Mouse (Mus musculus) layer of hippocampus, postnatal 36 days (tissue): ENCODE data around the gene Gipc2. TPM values are rescaled to one million over a fixed set of nuclear protein-coding genes. Genes with fewer than 3 reads are reported as not detected.

Source experiments
- DNase-seq, 2 experiments: peaks; one replicate each; pipeline ENCODE4 v3.0.0; 2022
- total RNA-seq, 2 experiments: library from RNA; stranded (reverse); gene quantifications; 2 replicates each; pipeline ENCODE4 v1.2.3; 2021

The Gipc2 gene
- total RNA-seq, 2 experiments from 2014 or later: 1.2 to 1.8 TPM

DNA sequence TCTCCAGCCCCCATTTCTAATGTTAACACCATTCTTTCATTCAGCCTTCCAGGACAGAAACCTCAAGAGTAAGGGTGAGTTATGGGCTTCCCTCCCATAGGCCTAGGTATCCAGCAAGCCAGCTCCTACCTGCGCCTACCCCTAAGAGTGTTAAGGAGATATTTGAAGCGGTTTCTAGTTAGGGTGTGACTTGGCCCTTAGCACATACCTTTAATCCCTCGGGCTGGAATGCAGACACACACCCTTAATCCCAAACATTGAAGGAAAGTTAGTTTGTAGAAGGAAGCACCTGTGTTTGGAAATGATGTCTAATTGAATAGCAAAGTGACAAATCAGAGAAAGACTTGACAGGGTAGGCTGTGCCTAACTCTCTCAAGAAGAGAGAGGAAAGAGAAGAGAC is 49.9 kb downstream of the Gipc2 start:
- no peak for DNase-seq

DNA sequence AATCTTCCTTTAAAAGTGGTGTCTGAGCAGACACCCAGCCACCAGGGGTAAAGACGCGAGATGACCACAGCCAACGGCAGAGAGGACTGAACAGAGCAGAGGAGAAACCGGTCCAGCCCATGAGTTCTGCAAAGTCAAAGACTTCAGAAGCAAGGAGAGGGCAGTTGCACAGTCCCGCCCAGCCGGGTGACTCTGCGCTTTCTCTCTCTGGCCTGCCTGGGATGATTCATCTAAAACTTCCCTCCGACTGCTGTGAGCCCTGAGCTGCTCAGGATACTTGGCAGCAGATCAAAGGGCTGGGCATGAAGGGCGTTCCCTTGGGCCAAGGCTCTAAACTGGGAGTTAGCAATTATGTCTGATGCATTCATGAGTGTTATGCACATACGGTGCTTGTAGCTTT is 51.2 kb downstream of the Gipc2 start:
- no peak for DNase-seq

DNA sequence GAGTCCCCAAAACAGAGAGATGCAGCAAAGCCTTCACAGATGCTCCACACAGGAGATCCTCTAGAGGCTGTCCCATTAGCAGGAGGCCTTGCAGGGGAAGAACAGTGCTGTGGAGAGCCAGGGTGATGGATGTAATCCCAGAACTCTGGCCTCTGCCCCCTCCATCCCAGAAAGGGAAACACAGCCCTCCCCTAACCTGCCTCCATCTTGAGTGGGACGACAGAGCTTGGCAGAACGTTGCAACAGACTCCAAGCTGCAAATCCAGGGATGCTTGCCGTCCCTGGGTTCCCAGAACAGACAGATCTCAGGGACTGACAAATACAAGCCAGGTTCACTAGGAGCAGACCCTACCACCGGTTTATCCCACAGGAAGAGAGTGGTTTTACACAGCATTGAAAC is 51.8 kb downstream of the Gipc2 start:
- DNase-seq: no peak

DNA sequence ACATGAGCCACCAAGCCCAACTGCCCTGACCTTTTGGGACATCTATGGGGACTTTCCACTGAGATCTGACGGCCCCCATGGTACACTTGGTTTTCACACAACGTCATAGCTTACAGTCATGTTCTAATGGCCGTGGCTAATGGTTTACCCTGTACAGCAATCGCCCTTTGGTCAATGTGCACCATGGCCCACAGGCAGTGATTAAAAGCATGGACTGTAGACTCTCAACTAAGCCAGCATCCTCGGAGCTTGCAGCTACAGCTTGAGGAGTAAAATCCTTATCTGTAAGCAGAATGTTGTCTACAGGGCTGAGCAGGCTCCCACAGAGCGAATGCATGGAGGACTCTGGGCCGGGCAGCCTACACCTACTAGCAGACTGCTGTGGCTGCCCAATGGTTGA is 52.5 kb downstream of the Gipc2 start:
- no peak for DNase-seq

DNA sequence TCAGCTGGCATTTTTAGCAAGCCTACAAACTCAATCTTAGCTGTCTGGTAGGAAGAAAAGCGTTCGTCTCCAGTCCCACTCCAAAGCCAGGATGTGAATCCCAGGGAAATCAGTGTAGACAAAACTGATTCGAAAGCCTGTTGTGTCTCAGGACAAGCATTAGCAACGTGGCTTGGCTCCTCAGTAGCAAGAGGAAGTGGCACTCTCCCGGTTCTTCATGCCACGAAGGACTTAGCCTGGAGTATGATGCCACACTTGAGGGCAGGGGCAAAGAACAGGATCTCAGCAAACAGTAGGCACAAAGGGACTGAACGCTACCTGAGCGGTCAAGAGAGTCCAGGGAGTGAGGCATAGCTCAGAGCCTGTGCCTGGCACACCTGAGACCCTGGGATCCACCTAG is 53.4 kb downstream of the Gipc2 start:
- no peak for DNase-seq

DNA sequence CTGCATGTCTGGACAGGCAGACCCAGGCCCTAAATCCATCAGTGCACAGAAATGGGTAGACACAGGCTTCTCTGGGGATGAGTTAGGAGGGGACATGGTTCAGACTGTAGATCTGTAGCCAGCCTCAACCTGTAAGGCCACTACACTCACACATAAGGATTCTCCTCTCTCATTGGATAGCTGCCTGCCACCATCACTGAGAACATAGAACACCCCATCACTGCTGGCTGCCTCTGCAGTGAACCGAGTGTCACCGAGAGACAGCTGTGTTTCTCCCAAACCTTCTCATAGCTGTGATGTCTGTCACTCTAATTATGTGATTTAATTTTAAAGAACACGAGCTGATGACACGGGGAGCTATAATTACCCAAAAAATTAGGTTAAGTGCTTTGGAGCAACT is 54.5 kb downstream of the Gipc2 start:
- DNase-seq: no peak

DNA sequence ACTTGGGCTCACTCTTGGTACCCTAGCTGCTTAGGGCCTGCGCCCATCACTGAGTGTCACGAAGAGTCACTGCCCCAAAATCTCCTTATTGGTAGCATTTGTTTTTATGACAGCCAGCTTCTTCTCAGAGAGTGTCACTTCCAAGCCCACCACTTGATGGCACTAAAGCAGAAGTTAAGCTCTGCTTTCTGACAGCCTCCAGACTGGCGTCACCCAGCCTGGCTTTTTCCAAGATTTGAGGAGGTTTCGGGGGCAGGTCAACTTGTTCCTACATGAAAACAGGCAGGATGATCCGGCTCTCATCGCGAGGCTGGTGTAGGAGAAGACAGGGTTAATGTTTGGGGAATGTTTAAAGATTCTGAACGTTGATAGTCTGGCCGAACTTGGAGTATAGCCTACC is 54.9 kb downstream of the Gipc2 start:
- peak; percentile 78 to 82 for DNase-seq

DNA sequence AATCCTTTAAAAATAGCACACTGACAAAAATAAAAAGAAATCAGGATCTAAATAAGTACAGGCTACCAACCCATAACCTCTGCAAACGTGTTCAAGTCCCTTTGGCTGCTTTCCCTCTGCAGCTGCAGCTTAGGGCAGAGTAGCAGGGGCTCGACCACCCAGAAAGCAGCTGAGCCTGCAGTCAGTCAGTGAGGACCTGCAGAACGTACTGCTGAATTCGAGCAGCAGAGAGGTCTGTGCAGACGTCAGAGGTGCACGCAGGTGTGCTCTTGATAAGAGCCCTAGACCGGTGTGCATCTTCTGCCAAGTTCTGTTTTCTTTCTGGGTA is 56.8 kb downstream of the Gipc2 start:
- no peak for DNase-seq

DNA sequence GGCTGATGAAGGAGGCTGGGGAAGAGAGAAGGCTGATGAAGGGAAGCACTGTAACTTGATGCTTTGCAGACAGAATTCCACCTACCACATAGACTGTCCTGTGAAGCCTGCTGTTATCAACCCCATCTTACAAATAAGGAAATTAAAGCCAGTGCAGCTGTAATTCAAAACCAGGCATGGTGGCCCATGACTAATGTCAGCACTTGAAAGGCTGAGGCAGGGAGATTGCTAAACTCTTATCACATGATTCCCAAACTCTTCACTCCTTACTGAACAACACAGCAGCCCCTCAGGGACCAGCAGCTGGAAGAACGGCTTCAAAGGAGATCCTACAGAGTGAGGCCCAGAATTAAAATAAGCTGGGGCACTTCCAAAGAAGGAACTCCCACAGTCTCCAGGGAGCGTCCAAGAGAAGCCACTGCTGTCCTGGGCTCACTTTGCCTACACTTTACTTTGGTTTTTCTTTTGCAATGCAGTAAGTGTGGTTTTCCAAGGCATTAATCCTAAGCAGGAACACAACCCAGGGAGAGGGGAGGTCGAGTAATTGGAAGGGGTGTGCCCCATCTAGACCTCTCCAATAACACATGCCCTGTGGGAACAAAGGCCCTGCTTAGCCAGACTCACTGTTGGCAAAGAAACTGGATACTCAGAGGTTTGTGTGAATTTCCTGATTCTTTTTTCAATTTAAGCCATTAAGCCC is 57.3 kb downstream of the Gipc2 start:
- no peak for DNase-seq

DNA sequence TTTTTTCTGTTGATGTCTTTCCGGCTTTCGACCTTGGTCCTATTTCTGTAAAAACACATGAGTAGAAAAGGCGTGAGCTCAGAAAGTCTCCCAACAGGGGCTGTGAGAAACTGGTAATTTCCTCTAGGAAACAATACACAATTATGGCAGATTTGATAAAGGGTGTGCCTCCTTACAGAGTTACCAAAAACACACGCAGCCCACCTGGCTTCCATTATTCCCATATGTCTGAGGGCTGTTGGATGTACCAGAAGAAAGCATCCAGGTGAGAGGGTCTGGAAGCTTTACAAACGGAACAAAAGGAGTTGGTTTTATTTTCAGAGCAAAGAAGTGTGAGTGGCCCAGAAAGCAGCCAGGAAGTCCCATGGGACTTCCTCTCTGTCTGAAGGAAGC is 58.0 kb downstream of the Gipc2 start:
- DNase-seq: no peak

DNA sequence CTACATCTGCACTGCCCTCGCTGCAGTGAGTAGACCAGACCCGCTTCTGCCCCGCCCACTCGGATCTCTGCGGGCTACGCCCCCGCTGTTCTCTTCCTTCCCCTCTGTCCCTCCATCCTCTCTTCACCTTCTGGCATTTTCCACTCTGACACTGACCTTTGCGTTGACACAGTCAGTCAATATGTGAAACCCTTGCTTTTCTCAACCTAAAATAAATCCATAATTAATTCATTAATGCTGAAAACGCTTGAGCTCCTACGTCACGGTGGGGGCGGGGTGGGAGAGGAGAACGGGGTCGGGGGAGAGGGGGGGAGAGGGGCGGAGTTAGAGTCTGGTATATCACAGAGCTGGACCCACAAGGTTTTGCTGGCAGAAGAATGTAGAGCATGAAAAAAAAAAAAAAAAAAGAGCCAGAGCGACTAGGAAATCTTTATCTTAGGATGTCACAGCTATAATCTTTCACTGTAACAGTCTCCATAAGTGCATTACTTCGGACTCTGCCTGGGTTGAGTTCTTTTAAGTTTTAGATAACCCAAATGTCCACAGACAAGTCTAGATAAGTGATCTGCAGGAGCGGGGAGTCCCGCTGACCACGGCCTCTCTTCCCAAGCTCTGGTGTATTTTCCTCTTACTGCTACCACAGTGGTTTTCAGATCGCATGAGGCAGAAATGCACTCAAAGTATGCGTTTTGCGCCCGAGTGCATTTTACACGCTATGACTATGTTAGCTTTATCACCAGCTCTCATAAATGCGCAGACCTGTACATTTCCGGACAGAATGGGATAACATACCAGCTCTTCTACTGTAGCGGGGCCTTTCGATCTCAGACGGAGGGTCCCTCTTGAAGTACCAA is 58.7 kb downstream of the Gipc2 start:
- DNase-seq: no peak

DNA sequence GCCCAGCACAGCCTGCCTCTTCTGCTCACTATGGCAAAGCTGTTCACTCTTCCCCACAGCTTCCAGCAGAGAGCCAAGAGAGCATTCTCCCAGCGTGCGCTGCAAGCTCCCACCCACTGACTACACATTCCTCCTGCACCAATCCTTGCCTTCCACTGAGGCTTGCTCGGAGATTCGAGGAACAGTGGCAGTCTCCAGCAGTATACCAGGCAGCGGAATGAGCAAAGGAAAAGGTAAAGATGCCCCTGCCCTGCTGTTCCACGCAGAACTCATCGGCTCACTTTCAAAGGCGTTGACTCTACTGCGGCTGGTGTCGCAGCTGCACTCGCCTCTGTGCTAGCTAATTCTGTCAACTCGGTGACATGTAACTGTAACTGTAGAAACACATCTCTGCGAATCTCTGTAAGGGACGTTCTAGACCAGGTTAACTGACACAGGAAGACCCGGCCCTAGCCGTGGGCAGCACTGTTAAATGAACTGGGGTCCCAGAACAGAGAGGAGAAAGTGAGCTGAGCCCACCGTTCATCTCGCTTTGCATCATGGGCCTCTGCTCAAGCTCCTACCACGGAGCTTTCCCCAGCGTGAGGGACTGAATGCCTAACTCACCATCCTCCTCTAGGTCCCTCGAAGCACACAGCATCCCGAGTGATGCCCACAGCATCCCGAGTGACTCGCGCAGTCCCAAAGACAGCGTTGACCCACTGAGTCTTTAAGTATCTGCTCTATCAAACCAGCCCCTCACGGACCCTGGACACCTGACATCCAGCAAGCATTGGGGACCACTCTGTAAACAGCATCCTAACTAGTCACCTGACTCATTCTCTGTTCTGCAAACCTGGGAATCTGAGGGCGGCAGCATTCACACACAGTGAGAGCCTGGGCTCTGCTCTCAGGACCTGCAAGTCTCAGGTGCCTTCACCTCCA is 59.5 kb downstream of the Gipc2 start:
- peak; percentile 50 to 59 for DNase-seq

DNA sequence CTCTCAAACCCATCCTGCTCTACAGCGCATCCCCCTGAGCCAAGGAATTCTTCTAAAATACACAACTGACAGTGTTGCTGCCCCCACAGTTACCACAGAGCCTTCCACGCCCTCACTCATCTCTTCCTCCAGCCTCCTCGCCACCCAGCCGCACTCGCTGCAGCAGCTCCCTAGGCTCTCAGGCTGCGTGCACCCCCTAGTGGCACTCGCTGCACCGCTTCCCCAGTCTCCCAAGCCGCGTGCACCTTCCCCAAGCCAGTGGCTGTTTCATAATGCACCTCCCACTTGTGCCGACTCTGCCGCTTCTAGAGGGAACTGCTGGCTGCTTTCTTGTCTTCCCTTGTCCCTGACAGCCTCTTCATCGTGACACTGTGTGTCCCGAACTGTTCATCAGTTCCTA is 60.7 kb downstream of the Gipc2 start:
- peak; percentile 63 to 68 for DNase-seq

DNA sequence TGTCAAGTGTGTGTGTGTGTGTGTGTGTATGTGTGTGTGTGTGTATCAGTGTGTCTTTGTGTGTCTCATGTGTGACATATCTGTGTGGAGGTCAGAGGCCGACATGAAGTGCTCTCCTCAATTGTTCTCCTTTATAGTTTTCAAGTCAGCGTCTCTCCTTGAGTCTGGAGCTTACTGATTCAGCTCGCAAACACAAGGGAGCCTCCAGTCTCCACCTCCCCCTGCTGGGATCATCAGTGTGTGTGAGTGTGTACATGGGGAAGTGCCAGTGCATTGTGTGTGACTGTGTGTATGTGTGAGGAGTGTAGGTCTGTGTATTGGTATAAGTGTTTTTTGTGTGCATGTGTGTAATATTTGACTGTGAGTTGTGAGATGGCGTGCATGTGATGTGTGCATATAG is 62.6 kb downstream of the Gipc2 start:
- no peak for DNase-seq

DNA sequence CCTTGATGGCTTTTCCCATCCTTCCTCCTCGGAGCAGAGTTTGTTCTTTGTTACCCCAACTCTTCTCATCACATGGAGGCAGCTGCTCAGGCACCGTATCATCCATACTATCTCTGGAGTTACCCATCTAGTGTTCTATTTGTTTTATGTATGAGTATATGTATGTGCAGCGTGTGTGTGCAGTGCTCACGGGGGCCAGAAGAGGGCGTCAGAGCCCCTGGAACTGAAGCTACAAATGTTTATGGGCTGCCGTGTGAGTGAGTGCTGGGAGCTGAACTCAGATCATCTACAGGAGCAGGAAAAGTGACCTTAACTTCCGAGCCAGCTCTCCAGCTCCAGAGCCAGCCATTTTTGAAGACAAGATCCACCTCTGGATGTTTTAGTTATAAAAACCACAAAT is 64.6 kb downstream of the Gipc2 start:
- DNase-seq: no peak

DNA sequence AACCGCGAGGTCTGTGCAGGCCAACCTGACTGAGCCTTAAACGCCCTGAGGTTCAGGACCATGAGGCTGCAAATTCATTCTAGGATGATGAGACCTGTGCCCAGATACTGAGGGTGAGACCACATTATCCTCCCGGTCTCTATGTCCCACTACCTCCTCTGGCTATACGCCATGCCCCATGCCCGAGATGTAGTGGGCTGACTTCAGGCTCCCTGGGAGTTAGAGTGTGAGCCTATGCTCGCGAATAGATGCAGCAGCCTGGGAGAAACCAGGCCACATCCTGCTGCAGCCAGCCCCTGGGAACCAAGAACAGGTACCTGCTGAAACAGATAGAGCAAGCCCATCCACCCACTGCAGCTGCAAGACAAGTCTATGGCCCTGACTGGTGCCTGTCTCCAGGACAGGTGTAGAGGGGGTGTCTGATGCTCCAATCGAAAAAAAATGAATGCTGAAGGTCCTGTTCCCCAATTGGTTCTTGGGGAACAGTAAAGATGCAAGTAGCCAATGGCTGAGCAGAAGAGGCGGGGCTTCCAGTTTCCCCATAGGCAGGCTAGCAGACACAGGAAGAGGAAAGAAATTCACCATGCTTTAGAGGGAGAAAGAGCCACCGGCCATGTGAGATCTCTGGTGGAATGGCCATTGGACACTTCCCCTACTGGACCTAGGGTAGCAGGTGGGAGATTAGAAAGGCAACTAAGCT is 65.8 kb downstream of the Gipc2 start:
- no peak for DNase-seq

DNA sequence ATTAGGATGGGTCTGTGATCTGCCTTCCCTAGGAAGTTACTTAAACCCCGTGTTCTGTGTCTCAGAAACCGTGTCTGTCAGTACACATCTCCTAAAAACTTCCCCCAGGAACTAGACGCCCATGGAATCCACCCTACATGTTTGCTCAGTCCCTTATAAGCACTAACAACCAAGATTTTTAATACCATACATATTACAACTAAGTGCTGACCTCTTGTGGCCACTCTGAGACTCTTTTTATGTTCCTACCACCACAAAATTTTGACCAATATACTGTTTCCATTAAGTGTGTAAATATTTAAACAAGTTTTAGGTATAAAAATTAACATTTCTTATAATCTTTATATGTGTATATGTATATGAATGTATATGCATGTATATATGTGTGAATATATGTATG is 71.0 kb downstream of the Gipc2 start:
- DNase-seq: no peak

DNA sequence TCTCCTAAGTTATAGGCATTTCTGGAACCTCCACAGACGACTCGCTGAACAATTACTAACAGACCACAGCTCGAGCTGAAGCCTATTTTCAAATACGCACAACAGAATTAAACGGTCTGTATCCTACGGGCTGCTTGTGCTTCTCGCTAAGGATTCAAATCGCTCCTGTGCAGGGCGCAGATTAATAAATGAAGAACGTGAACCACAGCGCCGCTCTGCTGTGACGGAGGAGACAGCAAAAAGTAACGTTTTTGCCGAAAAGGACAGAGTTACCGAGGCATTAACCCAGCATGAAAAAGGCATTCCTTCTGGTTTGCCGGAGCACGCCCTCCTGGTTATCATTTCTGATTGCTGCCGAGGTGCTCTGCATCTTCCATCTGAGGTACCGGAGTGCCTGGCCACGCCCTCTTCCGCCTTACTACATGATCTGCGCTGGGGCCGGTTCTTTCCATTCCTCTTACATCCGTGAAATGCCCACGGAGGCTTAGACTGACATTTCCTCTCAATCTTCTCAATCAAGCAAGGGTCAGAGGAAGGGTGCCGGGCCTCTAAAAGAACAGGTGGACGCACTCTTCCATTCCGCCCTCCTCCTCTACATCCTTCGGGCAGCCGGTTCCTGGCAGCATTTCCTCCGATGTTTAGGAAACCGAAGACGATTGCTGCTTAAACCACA is 73.5 kb downstream of the Gipc2 start:
- no peak for DNase-seq

DNA sequence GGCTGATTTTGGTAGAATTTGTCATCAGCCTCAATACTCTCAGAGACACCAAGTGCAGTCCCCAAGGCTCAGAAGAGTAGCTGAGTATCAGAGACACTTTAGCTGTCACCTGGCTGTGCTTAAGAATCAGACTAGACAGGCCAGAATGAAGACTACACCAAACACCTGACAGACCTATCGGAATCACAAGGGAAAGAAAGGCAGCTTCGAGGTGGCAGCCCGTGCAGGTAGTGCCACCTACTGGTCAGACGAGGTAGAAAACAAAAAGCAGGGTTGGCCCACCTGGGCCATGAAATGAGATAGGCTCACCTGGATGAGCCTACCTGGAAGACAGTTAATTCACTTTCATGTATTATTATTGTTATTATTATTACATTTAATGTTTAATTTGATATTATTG is 76.9 kb downstream of the Gipc2 start:
- peak; percentile 23 to 24 for DNase-seq

DNA sequence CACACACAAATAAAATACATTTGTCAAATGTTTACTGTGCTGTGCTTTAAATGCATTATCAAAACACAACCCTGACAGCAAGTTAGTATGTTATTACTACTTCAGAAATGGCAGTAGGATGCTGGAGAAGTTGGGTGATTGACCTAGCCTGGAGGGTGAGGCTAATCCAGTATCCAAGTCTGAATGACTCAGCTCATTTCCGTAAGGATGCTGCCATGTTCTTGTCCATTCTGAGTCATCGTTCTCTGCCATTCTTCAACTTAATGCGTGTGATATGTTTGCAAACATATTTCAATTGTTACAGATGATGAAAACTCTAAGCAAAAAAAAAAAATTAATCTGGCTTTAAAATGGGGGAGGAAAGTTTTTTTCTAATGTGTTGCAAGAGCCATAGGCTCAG is 84.6 kb downstream of the Gipc2 start:
- no peak for DNase-seq

DNA sequence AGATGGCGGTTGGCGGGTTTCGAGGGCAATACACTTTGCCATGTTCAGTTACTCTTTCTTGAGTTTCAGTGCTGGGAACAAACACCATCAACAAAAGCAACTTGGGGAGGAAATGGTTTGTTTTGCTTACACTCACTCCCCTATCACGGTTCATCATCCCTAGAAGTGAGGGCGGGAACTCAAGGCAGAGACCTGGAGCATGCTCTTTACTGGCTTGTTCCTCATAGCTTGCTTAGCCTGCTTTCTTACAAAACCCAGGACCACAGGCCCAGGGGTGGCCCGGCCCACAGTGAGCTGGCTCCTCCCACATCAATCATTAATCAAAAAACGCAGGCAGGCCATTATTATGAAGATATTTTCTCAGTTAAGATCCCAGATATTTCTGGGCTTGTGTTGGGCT is 89.9 kb downstream of the Gipc2 start:
- no peak for DNase-seq

DNA sequence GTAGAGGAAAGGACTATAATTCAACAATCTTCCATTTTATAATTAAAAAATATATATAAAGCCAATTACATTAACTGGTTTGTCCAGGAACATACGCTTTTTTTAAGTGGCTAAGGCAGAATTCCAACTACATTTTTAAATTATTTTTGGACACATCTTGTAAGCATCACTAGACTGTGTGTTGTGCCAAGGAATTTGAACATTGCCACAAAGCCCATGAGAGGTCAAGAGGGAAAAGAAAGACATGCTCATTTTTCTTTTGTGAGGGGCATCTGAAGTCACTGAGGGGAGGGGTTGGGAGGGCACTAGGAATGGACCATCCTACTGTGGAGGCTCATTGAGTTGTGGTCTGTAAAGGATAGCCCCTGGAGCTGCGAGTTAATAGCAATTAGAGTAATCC is 97.0 kb downstream of the Gipc2 start:
- no peak for DNase-seq
